In the genomic region with DNA sequence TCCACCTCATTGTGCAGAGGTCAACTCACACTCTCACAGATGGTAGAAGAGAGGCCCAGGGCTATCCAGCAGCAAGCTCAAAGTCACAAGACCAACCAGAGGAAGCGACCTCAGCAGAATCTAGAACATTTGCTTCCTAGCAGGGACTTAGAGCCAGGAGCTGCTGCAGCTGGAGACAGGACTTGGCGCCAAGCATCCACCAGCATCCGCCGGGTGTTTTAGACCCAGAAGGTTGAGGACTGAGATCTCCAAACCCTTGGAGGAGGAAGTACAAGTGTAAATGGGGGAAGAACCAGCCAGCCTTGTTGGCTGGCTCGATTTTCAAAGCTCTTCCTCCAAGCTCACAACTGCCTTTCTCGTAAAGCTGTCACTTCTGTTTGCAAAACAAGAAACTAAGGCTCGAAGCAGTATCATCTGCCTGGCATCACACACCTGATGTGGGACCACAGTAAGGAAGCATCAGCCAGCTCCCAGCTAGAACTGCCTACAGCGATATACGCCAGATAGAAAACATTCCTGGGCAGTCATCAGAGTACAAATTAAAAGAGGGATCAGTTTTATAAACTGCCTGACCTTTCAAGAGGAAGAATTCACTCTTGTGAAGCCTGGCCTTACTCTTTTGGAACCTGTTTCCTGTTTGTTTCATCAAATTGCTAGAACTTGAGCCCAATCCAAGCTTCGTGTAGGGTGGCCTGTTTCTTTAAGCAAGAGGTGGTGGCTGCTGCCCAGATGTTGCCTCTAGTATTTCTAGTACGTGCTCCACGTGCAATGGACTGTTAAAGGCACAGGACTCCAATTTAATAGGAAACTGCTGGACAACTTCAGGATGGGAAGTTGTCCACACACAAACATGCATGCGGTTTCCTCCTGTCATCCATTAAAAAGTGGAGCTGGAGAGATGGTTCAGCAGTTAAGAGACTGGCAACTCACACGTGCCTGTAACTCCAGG, we compare ENCODE assay signal across 8 mouse cellular contexts. TPM values are rescaled to one million over a fixed set of nuclear protein-coding genes. Genes with fewer than 3 reads are reported as not detected.
A peak's percentile ranks its signal among the peaks of the same experiment; 100 is the strongest.
DNase-seq lines count a peak whose midpoint lies in the region; ATAC-seq and TF ChIP-seq lines count a peak whose summit lies in the region.

No protein-coding gene starts in this region.

- 0 out of 2 replicates have a peak, but pooled peaks cover 8% of the 10 kb centered on the region for H3K36me3 ChIP-seq in liver, embryonic 15.5 days (replicated peaks)
- H3K36me3 ChIP-seq in liver, embryonic 12.5 days = peaks cover 12% of the 10 kb centered on the region
- H3K36me3 ChIP-seq in kidney, postnatal 0 days (ENCODE audit: insufficient read depth, low read length) = no peaks in the 10 kb centered on the region
- H3K36me3 ChIP-seq in small intestine, adult 2 months (ENCODE audit: control insufficient read depth, insufficient read depth, low read length) = 0 out of 2 replicates have a peak, but pooled peaks cover 1% of the 10 kb centered on the region
- H3K36me3 ChIP-seq in midbrain, embryonic 13.5 days = 0 out of 2 replicates have a peak, but pooled peaks cover 5% of the 10 kb centered on the region

- H3K4me2 ChIP-seq in liver, embryonic 15.5 days = no peak overlapping the region
- no peak overlapping the region for H3K4me2 ChIP-seq in liver, embryonic 12.5 days
- H3K4me2 ChIP-seq in kidney, postnatal 0 days (ENCODE audit: low read length) = no peak overlapping the region
- no peak overlapping the region for H3K4me2 ChIP-seq in midbrain, embryonic 13.5 days (replicated peaks)

- H3K9ac ChIP-seq in liver, embryonic 15.5 days = no peak overlapping the region
- H3K9ac ChIP-seq in liver, embryonic 12.5 days = no peak overlapping the region
- H3K9ac ChIP-seq in kidney, postnatal 0 days (ENCODE audit: low read depth, low read length) = 0 out of 2 replicates have a peak overlapping the region, but pooled peaks have one; percentile 5
- H3K9ac ChIP-seq in midbrain, embryonic 13.5 days (replicated peaks) = no peak overlapping the region

- no peak for TF ChIP-seq POLR2A in small intestine, adult 2 months (IDR thresholded peaks at IDR 0.05; ENCODE audit: low read depth, low read length)

- no peaks in the 10 kb centered on the region for H3K9me3 ChIP-seq in liver, embryonic 15.5 days (replicated peaks)
- H3K9me3 ChIP-seq in liver, embryonic 12.5 days (replicated peaks) = no peaks in the 10 kb centered on the region
- H3K9me3 ChIP-seq in kidney, postnatal 0 days (replicated peaks; ENCODE audit: low read length) = no peaks in the 10 kb centered on the region
- H3K9me3 ChIP-seq in midbrain, embryonic 13.5 days = no peaks in the 10 kb centered on the region

- ATAC-seq in liver, embryonic 15.5 days (ENCODE audit: insufficient read depth) = no peak
- no peak for ATAC-seq in liver, embryonic 12.5 days
- no peak for ATAC-seq in kidney, postnatal 0 days (replicated peaks; ENCODE audit: low FRiP score, low read depth)
- ATAC-seq in midbrain, embryonic 13.5 days = no peak

- H3K27ac ChIP-seq in liver, embryonic 15.5 days (replicated peaks) = peak overlapping the region; percentile 2; the same call in 1 of the 2 replicates
- no peak overlapping the region; the same call in 1 of the 2 replicates for H3K27ac ChIP-seq in liver, embryonic 12.5 days
- peak overlapping the region; percentile 81 for H3K27ac ChIP-seq in kidney, postnatal 0 days
- H3K27ac ChIP-seq in small intestine, adult 2 months (ENCODE audit: insufficient read depth, low read depth, low read length) = peak overlapping the region; percentile 81
- H3K27ac ChIP-seq in midbrain, embryonic 13.5 days = no peak overlapping the region

- peaks cover 30% of the 10 kb centered on the region; the same call in 1 of the 2 replicates for H3K27me3 ChIP-seq in liver, embryonic 15.5 days
- H3K27me3 ChIP-seq in liver, embryonic 12.5 days (replicated peaks) = 0 out of 2 replicates have a peak, but pooled peaks cover 5% of the 10 kb centered on the region
- H3K27me3 ChIP-seq in kidney, postnatal 0 days (ENCODE audit: insufficient read depth, low read length) = no peaks in the 10 kb centered on the region
- H3K27me3 ChIP-seq in small intestine, adult 2 months (ENCODE audit: control insufficient read depth, insufficient read depth, low read length) = no peaks in the 10 kb centered on the region
- H3K27me3 ChIP-seq in midbrain, embryonic 13.5 days = peaks cover 11% of the 10 kb centered on the region

- peaks cover 59% of the 10 kb centered on the region for H3K4me1 ChIP-seq in liver, embryonic 15.5 days (replicated peaks)
- peaks cover 74% of the 10 kb centered on the region for H3K4me1 ChIP-seq in liver, embryonic 12.5 days
- peaks cover 44% of the 10 kb centered on the region for H3K4me1 ChIP-seq in kidney, postnatal 0 days (replicated peaks; ENCODE audit: insufficient read depth, low read length)
- H3K4me1 ChIP-seq in small intestine, adult 2 months (ENCODE audit: control insufficient read depth, insufficient read depth, insufficient read length, low read length) = peaks cover 17% of the 10 kb centered on the region
- peaks cover 36% of the 10 kb centered on the region for H3K4me1 ChIP-seq in midbrain, embryonic 13.5 days (replicated peaks)

- WGBS in liver, embryonic 15.5 days (ENCODE audit: insufficient replicate concordance) = 34% methylated on average over 14 of the region's 14 CpGs
- WGBS in liver, embryonic 12.5 days (ENCODE audit: insufficient replicate concordance) = 45% methylated on average over 14 of the region's 14 CpGs
- WGBS in kidney, postnatal 0 days = 25% methylated on average over 14 of the region's 14 CpGs
- 43% methylated on average over 14 of the region's 14 CpGs for WGBS in small intestine, adult 2 months
- 81% methylated on average over 14 of the region's 14 CpGs for WGBS in midbrain, embryonic 13.5 days

- no peak for TF ChIP-seq CTCF in kidney, postnatal 0 days (IDR thresholded peaks at IDR 0.05; ENCODE audit: low read depth)
- no peak for TF ChIP-seq CTCF in small intestine, adult 2 months (IDR thresholded peaks at IDR 0.05; ENCODE audit: extremely low read depth, insufficient read length, insufficient replicate concordance, low read depth, low read length)

- no peak overlapping the region for H3K4me3 ChIP-seq in liver, embryonic 15.5 days (replicated peaks)
- H3K4me3 ChIP-seq in liver, embryonic 12.5 days = no peak overlapping the region
- no peak overlapping the region for H3K4me3 ChIP-seq in kidney, postnatal 0 days (replicated peaks; ENCODE audit: low read depth, low read length)
- H3K4me3 ChIP-seq in small intestine, adult 2 months (ENCODE audit: low read depth, low read length) = no peak overlapping the region
- H3K4me3 ChIP-seq in midbrain, embryonic 13.5 days (replicated peaks) = no peak overlapping the region

- DNase-seq in gastrocnemius, postnatal 10 days = peak; percentile 48
- DNase-seq in kidney, postnatal 0 days (ENCODE audit: low spot score) = peak; percentile 74
- no peak for DNase-seq in ovary, adult 18-20 months (ENCODE audit: low spot score)
- DNase-seq in thymus, adult 18-20 months = no peak

RNA-seq across cellular contexts. Expression of a gene that starts 1.9 kb away (rescaled TPM):
- 29.0 and 30.6 TPM in 2 replicates for polyA plus RNA-seq in liver, embryonic 15.5 days (2015; fragmentation: Nextera tagmentation; extraction: Ambion mirVana)
- 26.4 TPM in 2 replicates for polyA plus RNA-seq in liver, embryonic 12.5 days (2016; fragmentation: Nextera tagmentation; extraction: Ambion mirVana)
- 10 to 100 TPM; 50.6 to 55.3 TPM for total RNA-seq in gastrocnemius, postnatal 10 days (2021)
- polyA plus RNA-seq in kidney, postnatal 0 days (2015; fragmentation: Nextera tagmentation; extraction: Ambion mirVana) = 38.1 and 38.2 TPM in 2 replicates
- polyA plus RNA-seq in small intestine, adult 2 months (2012; rRNA removed) = 8.8 and 18.8 TPM in 2 replicates
- 18.7 and 20.4 TPM in 2 replicates for polyA plus RNA-seq in midbrain, embryonic 13.5 days (2015; fragmentation: Nextera tagmentation; extraction: Ambion mirVana)

RNA-seq across cellular contexts. Expression of a gene that starts 2.3 kb away (rescaled TPM):
- 7.8 and 8.9 TPM in 2 replicates for polyA plus RNA-seq in liver, embryonic 15.5 days (2015; fragmentation: Nextera tagmentation; extraction: Ambion mirVana)
- polyA plus RNA-seq in liver, embryonic 12.5 days (2016; fragmentation: Nextera tagmentation; extraction: Ambion mirVana) = 19.1 and 21.0 TPM in 2 replicates
- 10 to 100 TPM; 25.7 to 28.2 TPM for total RNA-seq in gastrocnemius, postnatal 10 days (2021)
- polyA plus RNA-seq in kidney, postnatal 0 days (2015; fragmentation: Nextera tagmentation; extraction: Ambion mirVana) = 17.0 and 21.1 TPM in 2 replicates
- 97.5 and 209 TPM in 2 replicates for polyA plus RNA-seq in small intestine, adult 2 months (2012; rRNA removed)
- 10.2 and 13.6 TPM in 2 replicates for polyA plus RNA-seq in midbrain, embryonic 13.5 days (2015; fragmentation: Nextera tagmentation; extraction: Ambion mirVana)

RNA-seq across cellular contexts. Expression of a gene that starts 33.9 kb away (rescaled TPM):
- 15.5 and 15.6 TPM in 2 replicates for polyA plus RNA-seq in liver, embryonic 15.5 days (2015; fragmentation: Nextera tagmentation; extraction: Ambion mirVana)
- polyA plus RNA-seq in liver, embryonic 12.5 days (2016; fragmentation: Nextera tagmentation; extraction: Ambion mirVana) = 25.4 and 27.1 TPM in 2 replicates
- 100 to 1,000 TPM; 254 to 282 TPM for total RNA-seq in gastrocnemius, postnatal 10 days (2021)
- 28.9 and 33.8 TPM in 2 replicates for polyA plus RNA-seq in kidney, postnatal 0 days (2015; fragmentation: Nextera tagmentation; extraction: Ambion mirVana)
- 38.0 and 72.8 TPM in 2 replicates for polyA plus RNA-seq in small intestine, adult 2 months (2012; rRNA removed)
- polyA plus RNA-seq in midbrain, embryonic 13.5 days (2015; fragmentation: Nextera tagmentation; extraction: Ambion mirVana) = 77.3 and 78.6 TPM in 2 replicates

RNA-seq across cellular contexts. Expression of a gene that starts 47.2 kb away (rescaled TPM):
- not detected in 2 replicates for polyA plus RNA-seq in liver, embryonic 15.5 days (2015; fragmentation: Nextera tagmentation; extraction: Ambion mirVana)
- not detected in 2 replicates for polyA plus RNA-seq in liver, embryonic 12.5 days (2016; fragmentation: Nextera tagmentation; extraction: Ambion mirVana)
- not detected for total RNA-seq in gastrocnemius, postnatal 10 days (2021)
- not detected in 2 replicates for polyA plus RNA-seq in kidney, postnatal 0 days (2015; fragmentation: Nextera tagmentation; extraction: Ambion mirVana)
- not detected in 2 replicates for polyA plus RNA-seq in small intestine, adult 2 months (2012; rRNA removed)
- 0.36 TPM in 1 of 2 replicates, not detected in the other for polyA plus RNA-seq in midbrain, embryonic 13.5 days (2015; fragmentation: Nextera tagmentation; extraction: Ambion mirVana)

Comparison
In these comparisons a context has a peak if more than half of its experiments do, and no peak if none do; other contexts are left out.
1. H3K27ac ChIP-seq: peak in liver, embryonic 15.5 days (single experiment), kidney, postnatal 0 days (single experiment) and small intestine, adult 2 months (single experiment); none in liver, embryonic 12.5 days (single experiment) and midbrain, embryonic 13.5 days (single experiment).
2. DNase-seq: peak in gastrocnemius, postnatal 10 days (single experiment) and kidney, postnatal 0 days (single experiment); none in ovary, adult 18-20 months (single experiment) and thymus, adult 18-20 months (0 of 2).